Mouse (Mus musculus): Measurements from ENCODE around the gene Zfp599.

DNA sequence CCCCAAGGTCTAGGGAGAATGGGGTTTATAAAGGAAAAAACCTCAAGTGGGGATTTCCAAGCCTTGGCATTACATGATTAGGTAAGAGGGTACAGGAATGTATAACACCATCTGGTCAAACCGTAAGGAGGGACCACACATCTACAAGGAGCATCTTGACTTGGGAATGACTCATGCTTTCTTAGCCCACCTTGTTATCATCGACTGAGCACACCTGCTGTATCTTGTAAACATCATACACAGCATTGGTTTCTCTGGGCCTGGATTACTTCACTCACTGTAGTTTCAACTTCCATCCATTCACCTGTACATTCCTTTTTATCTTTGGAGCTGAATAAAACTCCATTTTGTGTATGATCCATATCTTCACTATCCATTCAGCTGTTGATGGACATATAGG is 15.5 kb downstream of the Zfp599 start:
- TF ChIP-seq CTCF (IDR thresholded peaks at IDR 0.05; ENCODE audit: insufficient read depth, low read length): no peak
- TF ChIP-seq POLR2A (IDR thresholded peaks at IDR 0.05; ENCODE audit: borderline replicate concordance, extremely low read depth, low read depth, low read length): no peak

All from lung, adult 2 months (tissue).